Mouse (Mus musculus) layer of hippocampus, adult 18-20 months (tissue): ENCODE measurements around the gene Fars2. TPM values are rescaled to one million over a fixed set of nuclear protein-coding genes. Genes with fewer than 3 reads are reported as not detected.
"Not testable (repeated sequence)": the region's sequence is repeated elsewhere in the genome, so short reads cannot be mapped to it uniquely, and the experiment has no call there.

Experiments
- DNase-seq, 2 experiments: peaks; one replicate each; pipeline ENCODE4 v3.0.0; 2022; ENCODE audit warnings: low spot score in 2 of 2
- total RNA-seq, 2 experiments: library from RNA; stranded (reverse); gene quantifications; 2 replicates each; pipeline ENCODE4 v1.2.3; 2021

The Fars2 gene
- total RNA-seq, 2 experiments from 2014 or later = 34.7 to 42.2 TPM

DNA sequence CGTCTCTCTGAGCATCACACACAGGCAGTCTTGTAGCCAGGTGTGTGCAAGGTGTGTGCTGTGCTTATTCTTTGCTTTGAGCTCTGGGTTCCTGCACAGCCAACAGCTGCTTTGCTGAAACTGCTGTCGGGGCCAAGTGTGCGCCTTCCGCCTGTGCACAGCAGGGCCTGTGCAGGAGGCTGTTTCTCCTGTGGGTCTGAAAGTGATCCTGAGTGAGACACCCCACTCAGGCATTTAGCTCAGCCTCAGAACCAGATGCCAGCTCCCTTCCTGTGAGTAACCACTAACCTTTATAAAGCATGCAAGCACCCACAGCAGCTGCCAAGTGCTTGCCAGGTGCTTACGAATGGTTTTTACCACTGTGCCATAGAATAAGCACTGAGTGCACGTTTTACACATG lies 249.1 kb downstream of the Fars2 start:
- DNase-seq = no peak

DNA sequence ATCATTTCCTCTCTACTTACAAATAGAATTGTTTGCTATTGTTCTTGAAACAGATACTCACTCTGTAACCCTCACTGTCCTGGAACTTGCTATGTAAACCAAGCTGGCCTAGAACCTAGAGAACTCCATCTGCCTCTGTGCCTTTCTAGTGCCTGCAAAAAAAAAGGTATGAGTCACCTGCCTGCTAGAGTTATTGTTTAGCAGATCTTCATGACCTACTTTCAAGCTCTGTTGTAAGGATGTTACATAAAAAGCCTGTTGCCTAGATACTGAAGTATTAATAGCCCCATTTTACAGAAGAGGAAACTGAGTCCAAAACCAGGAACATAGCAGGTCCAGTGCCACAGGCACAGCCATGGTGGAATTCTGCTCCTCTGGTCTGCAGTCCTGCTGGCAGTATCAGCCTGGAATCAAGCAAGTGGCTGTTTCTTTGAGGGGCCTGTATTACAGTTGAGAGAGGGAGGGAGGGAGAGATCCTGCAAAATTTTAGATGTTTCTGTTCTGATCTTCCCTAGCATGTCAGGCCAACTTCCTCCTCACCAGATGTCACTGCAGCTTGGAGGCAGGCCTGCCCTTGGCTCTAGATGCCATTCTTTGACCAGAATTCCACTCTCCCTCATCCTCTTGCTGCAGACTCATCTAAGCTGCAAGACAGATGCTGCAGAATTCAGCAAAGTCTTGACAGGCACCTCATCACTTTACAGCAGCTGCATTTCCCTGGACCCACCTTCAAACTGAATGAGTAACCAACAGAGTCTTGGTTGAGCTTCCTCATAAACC lies 250.7 kb downstream of the Fars2 start:
- peak; percentile 53 to 79 for DNase-seq

DNA sequence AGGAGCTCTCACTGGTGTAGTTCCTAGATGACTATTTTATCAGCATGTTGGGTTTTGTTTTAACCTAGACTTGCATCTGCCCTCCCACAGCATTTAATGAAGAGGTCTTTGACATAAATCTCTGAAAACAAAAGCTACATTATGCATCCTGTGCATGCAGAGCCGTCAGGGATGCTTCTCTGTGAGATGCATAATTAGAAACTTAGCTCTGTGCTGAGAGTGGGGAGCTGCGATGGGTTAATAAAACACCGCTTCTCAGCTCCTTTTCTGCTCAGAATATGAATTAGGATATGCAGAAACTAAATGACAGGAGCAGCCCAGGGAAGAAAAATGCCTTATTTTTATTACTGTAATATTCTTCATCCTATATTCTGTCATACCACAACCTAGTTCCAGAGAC lies 251.6 kb downstream of the Fars2 start:
- peak in 1 of 2 experiments; percentile 30 for DNase-seq

- DNase-seq = no peak
These were observed 252.2 kb downstream of the Fars2 start for GRCm38 (mm10) chr13:36369400-36369799.

DNA sequence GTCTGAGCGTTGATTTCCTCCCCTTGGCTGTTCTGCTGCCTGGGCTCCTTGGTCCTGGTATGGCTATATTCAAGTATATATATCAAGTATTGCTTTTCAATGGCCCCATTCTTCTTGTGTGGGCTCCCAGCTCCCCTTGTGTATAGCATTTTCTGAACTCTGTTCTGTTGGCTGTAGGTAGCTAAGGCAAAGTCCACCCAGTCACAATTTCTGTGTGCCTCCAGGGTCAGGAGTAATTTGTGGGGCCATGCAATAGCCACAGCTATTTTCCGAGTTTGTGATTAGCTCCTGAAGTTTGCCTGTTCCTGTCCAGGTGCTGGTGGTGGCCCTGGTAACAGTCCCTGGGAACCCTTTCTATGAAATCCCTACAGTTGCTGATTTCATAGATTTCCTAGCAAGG lies 266.0 kb downstream of the Fars2 start:
- no peak for DNase-seq

- DNase-seq = no peak
These were observed 268.9 kb downstream of the Fars2 start for GRCm38 (mm10) chr13:36386074-36386473.

GRCm38 (mm10) chr13:36391936-36392335 lies 274.7 kb downstream of the Fars2 start:
- peak in 1 of 2 experiments; percentile 42 for DNase-seq

DNA sequence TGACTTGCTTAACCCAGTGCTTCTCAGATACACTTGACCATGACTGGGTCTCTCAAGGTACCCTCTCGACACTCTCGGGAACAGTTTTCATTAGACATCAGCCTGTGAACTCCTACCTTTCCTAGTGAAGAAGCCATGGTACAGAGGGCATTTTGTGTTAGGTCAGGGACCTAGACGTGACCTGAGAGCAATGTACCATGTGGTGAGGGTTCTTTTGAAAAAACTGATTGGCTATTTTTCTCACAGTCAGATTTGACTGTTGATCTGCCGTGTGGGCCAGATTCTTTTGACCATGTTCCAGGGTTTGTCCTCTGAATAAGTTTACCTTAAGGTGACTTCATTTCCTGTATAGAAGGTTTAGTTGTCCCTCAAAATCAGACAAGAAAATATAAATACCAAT lies 275.5 kb downstream of the Fars2 start:
- DNase-seq = no peak

- no peak for DNase-seq
These were observed 283.8 kb downstream of the Fars2 start for GRCm38 (mm10) chr13:36401011-36401410.

DNA sequence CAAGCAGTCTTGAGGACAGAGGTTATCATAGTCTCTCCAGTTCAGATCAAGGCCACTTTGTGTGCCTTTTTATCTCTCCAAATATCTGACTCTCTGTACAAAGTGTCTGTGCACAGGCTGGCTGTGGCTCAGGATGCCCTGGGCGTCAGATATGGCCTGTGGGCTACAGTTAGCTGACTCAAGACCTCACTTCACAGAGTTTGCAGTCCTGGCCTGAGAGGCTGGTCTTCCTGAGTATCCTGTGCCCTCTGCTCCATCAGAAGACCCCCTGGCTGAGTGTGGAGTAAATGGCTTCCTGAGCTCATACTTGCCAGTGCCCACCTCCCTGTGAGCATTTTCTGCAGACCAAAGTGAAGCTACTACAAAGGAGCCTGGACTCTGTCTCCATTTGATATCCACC lies 296.1 kb downstream of the Fars2 start:
- DNase-seq = no peak

GRCm38 (mm10) chr13:36415176-36415575 lies 298.0 kb downstream of the Fars2 start:
- no peak for DNase-seq

DNA sequence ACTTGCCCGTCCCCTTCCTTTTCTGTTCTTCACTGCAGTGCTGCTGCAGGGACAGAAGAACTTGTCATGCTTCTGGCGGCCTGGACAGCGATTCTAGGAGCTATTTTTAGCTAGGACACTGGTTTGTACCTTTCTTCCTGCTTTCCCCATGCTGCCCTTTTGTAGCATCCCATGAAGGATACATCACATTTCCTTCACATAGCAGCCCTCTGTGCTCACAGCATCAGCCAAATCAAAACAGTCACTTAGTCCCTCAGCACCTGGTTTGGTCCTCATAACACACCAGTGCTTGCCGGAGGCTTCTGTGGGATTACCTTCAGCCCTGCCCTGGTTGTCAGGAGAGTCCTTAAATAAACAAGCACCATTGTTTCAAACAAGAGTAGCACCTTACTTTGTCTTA lies 299.3 kb downstream of the Fars2 start:
- DNase-seq = no peak

DNA sequence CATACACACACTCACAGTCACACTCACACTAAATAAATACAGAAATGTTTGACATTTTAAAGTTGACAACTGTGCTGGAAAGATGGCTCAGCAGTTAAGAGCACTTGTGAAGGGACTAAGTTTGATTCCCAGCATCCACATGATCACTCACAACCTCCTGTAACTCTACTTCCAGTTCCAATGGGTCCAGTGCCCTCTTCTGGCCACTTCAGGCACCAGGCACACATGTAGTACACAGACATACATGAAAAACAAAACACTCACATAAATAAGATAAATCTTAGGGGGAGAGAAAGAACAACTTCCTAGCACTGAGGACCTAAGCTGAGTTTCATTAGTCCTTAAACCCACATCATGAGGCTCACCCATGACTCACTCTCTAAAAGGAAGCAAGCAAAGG lies 302.1 kb downstream of the Fars2 start:
- no peak for DNase-seq

GRCm38 (mm10) chr13:36422446-36422845 lies 305.2 kb downstream of the Fars2 start:
- DNase-seq = no peak

DNA sequence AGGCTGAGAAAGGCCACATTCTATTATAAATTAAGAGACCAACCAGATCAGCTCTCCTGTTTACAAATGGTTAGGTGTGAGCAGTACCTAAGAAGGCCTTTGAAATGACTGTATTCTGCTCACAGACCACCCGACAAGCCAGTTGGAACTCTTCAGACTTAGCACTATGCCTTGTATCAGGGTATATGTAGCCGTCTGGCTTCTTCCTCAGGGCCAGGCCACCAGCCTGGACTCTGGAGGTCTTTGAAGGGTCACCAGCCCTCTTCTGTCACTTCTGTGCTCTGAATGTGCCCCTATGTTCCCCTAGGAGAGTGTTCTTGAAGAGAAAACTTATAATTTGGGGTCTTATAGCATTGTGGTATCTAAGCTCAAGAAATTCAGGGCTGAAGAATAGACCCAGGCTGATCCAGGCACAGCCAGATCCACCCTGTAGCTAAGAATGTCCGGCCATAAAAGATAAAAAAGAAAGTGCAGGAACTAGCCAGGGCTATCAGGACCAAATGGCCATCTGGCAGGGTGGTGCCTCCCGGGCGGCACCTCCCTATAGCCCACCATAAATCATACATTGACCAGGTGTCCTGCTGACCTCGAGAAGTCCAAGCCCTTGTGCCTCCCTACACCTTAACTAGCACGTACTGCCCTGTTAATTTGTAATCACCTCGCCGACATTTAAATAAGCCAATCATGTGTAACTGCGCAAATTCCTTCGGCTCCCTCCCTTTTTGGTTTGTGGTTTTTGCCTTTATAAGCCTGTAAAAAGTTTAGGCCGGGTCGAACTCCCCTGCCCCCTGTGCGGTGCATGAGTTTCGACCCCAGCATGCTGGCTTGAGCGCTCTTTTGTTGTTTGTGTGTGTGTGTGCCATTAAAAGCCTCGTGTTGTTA lies 308.9 kb downstream of the Fars2 start:
- not testable (repeated sequence) for DNase-seq

DNA sequence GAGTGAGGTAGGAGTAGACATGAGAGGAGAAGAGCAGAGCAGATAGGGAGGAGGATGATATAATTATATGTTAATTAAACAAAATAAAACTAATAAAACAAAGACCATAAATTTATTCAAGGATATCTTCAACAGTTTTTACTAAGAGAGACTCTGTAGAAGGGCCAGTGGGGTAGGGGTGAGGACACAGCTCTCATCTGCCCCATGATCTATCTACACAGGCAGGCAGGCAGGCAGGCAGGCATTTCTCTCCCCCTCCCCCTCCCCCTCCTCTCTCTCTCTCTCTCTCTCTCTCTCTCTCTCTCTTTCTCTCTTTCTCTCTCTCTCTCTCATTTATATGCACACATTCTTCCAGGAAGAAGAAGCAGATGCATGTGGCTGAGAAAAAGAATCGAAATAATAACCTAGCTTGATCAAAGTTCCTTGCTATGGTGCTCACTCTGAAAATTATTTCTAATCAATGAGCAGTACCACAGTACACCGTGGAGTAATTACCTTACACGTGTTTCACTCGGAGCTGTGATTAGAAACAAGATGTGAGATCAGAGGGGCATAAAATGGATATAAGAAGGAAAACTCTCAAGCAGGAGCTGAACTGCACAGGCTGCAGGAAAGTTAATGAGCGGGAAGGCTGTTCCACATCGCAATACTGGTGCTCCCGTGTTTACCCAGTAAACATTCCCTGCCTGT lies 312.4 kb downstream of the Fars2 start:
- no peak for DNase-seq

- DNase-seq = no peak
These were observed 313.4 kb downstream of the Fars2 start for GRCm38 (mm10) chr13:36430420-36431114.

DNA sequence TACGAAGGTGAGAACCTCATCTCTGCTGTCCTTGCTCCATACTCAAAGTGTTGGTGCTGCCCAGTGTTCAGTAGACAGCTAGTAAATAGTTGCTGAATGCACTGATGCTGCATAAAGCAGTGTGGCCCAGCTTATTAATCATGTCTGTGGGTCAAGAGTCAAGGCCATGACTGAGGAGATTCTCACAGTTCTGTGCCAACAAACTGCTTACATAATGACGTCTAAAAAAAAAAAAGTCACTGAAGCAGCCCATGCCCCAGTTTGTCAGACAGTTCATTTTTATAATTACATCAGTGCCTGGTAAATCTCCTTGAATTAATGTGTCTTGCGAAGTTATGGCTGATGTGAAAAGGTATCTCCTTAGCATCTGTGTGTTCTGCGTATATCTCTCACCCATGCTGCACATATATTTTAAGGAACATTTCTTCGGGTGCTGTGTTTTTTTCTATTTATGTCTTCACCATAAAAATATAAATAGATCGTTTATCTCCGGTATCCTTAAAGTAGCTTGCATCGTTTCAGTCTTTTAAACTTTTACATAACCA lies 314.8 kb downstream of the Fars2 start:
- no peak for DNase-seq

GRCm38 (mm10) chr13:36444748-36445423 lies 327.7 kb downstream of the Fars2 start:
- no peak for DNase-seq

- DNase-seq = no peak
These were observed 330.7 kb downstream of the Fars2 start for GRCm38 (mm10) chr13:36447947-36448346.
